Mouse (Mus musculus): Measurements from ENCODE around the gene Ift20. TPM values are rescaled to one million over a fixed set of nuclear protein-coding genes. Genes with fewer than 3 reads are reported as not detected.

The Ift20 gene
- polyA plus RNA-seq, 1 experiment from 2014 or later = 124 TPM

- Histone ChIP-seq H3K27ac (ENCODE audit: low read depth, low read length) (peak within 1 kb of the TSS; percentile 88), H3K9ac (replicated peaks; ENCODE audit: low read depth, low read length) (peak within 1 kb of the TSS; percentile 68)
- under 1% methylated on average over 59 of the region's 60 CpGs for WGBS
Measured at GRCm38 (mm10) chr11:78550168-78551058, 14.3 kb downstream of the Ift20 start, which contains the start of gene Tmem97. Tmem97 (minus strand) TSS chr11:78550777.

GRCm38 (mm10) chr11:78551059-78551398 is 14.9 kb downstream of the Ift20 start:
- peak; percentile 33 for ATAC-seq (ENCODE audit: low read depth)
- Histone ChIP-seq H3K27ac (ENCODE audit: low read depth, low read length) (peak overlapping the region; percentile 88), H3K9me3 (ENCODE audit: control insufficient read depth, low read length) (no peaks in the 10 kb centered on the region), H3K4me1 (ENCODE audit: control insufficient read depth, insufficient read depth, low read length) (peaks cover 12% of the 10 kb centered on the region), H3K4me2 (ENCODE audit: low read depth, low read length) (peak overlapping the region; percentile 85), H3K9ac (replicated peaks; ENCODE audit: low read depth, low read length) (peak overlapping the region; percentile 57), H3K4me3 (ENCODE audit: low read depth, low read length) (peak overlapping the region; percentile 56), H3K27me3 (ENCODE audit: control insufficient read depth, insufficient read depth, low read length) (no peaks in the 10 kb centered on the region), H3K36me3 (ENCODE audit: control insufficient read depth, insufficient read depth, low read length) (no peaks in the 10 kb centered on the region)
- WGBS = 36% methylated on average over 6 of the region's 6 CpGs

More at GRCm38 (mm10) chr11:78550168-78551058, 14.3 kb downstream of the Ift20 start, which contains the start of gene Tmem97:
- peak; percentile 100 for ATAC-seq (ENCODE audit: low read depth)
- no peaks in the 10 kb centered on the region for H3K9me3 ChIP-seq (ENCODE audit: control insufficient read depth, low read length)
- no peaks in the 10 kb centered on the region for H3K36me3 ChIP-seq (ENCODE audit: control insufficient read depth, insufficient read depth, low read length)
- H3K4me2 ChIP-seq (ENCODE audit: low read depth, low read length) = peak within 1 kb of the TSS; percentile 85
- peak within 1 kb of the TSS; percentile 56 for H3K4me3 ChIP-seq (ENCODE audit: low read depth, low read length)
- no peaks in the 10 kb centered on the region for H3K27me3 ChIP-seq (ENCODE audit: control insufficient read depth, insufficient read depth, low read length)
- peaks cover 12% of the 10 kb centered on the region for H3K4me1 ChIP-seq (ENCODE audit: control insufficient read depth, insufficient read depth, low read length)

- Histone ChIP-seq H3K4me2 (ENCODE audit: low read depth, low read length) (no peak overlapping the region), H3K27me3 (ENCODE audit: control insufficient read depth, insufficient read depth, low read length) (no peaks in the 10 kb centered on the region), H3K9me3 (ENCODE audit: control insufficient read depth, low read length) (no peaks in the 10 kb centered on the region), H3K36me3 (ENCODE audit: control insufficient read depth, insufficient read depth, low read length) (no peaks in the 10 kb centered on the region), H3K4me1 (ENCODE audit: control insufficient read depth, insufficient read depth, low read length) (no peaks in the 10 kb centered on the region), H3K4me3 (ENCODE audit: low read depth, low read length) (no peak overlapping the region), H3K9ac (replicated peaks; ENCODE audit: low read depth, low read length) (no peak overlapping the region), H3K27ac (ENCODE audit: low read depth, low read length) (no peak overlapping the region)
- ATAC-seq (ENCODE audit: low read depth) = no peak
- WGBS = 84% methylated on average over 3 of the region's 3 CpGs
Measured at GRCm38 (mm10) chr11:78555623-78556022, 19.5 kb downstream of the Ift20 start.

- H3K27me3 ChIP-seq (ENCODE audit: control insufficient read depth, insufficient read depth, low read length) = no peaks in the 10 kb centered on the region
- no peaks in the 10 kb centered on the region for H3K9me3 ChIP-seq (ENCODE audit: control insufficient read depth, low read length)
- 86% methylated on average over 4 of the region's 4 CpGs for WGBS
- H3K9ac ChIP-seq (replicated peaks; ENCODE audit: low read depth, low read length) = no peak overlapping the region
- H3K27ac ChIP-seq (ENCODE audit: low read depth, low read length) = no peak overlapping the region
- H3K4me1 ChIP-seq (ENCODE audit: control insufficient read depth, insufficient read depth, low read length) = no peaks in the 10 kb centered on the region
- ATAC-seq (ENCODE audit: low read depth) = no peak
- no peak overlapping the region for H3K4me2 ChIP-seq (ENCODE audit: low read depth, low read length)
- H3K4me3 ChIP-seq (ENCODE audit: low read depth, low read length) = no peak overlapping the region
- H3K36me3 ChIP-seq (ENCODE audit: control insufficient read depth, insufficient read depth, low read length) = no peaks in the 10 kb centered on the region
Measured at GRCm38 (mm10) chr11:78556070-78556469, 19.9 kb downstream of the Ift20 start.

- H3K4me3 ChIP-seq (ENCODE audit: low read depth, low read length) = no peak overlapping the region
- H3K9ac ChIP-seq (replicated peaks; ENCODE audit: low read depth, low read length) = no peak overlapping the region
Measured at GRCm38 (mm10) chr11:78557241-78557640, 21.1 kb downstream of the Ift20 start.

GRCm38 (mm10) chr11:78560447-78560846 is 24.3 kb downstream of the Ift20 start:
- Histone ChIP-seq H3K9ac (replicated peaks; ENCODE audit: low read depth, low read length) (no peak overlapping the region), H3K4me3 (ENCODE audit: low read depth, low read length) (no peak overlapping the region), H3K27me3 (ENCODE audit: control insufficient read depth, insufficient read depth, low read length) (no peaks in the 10 kb centered on the region), H3K9me3 (ENCODE audit: control insufficient read depth, low read length) (no peaks in the 10 kb centered on the region), H3K27ac (ENCODE audit: low read depth, low read length) (no peak overlapping the region), H3K36me3 (ENCODE audit: control insufficient read depth, insufficient read depth, low read length) (no peaks in the 10 kb centered on the region; the same call in 1 of the 2 replicates), H3K4me1 (ENCODE audit: control insufficient read depth, insufficient read depth, low read length) (no peaks in the 10 kb centered on the region), H3K4me2 (ENCODE audit: low read depth, low read length) (no peak overlapping the region)
- peak; percentile 49; the same call in 1 of the 2 replicates for ATAC-seq (ENCODE audit: low read depth)
- WGBS = 20% methylated on average over 4 of the region's 4 CpGs

More at GRCm38 (mm10) chr11:78557241-78557640, 21.1 kb downstream of the Ift20 start:
- Histone ChIP-seq H3K9me3 (ENCODE audit: control insufficient read depth, low read length) (no peaks in the 10 kb centered on the region), H3K36me3 (ENCODE audit: control insufficient read depth, insufficient read depth, low read length) (no peaks in the 10 kb centered on the region), H3K27me3 (ENCODE audit: control insufficient read depth, insufficient read depth, low read length) (no peaks in the 10 kb centered on the region), H3K4me2 (ENCODE audit: low read depth, low read length) (no peak overlapping the region), H3K27ac (ENCODE audit: low read depth, low read length) (no peak overlapping the region), H3K4me1 (ENCODE audit: control insufficient read depth, insufficient read depth, low read length) (no peaks in the 10 kb centered on the region)
- ATAC-seq (ENCODE audit: low read depth) = no peak
- WGBS = 60% methylated on average over 8 of the region's 8 CpGs

GRCm38 (mm10) chr11:78566775-78567174 is 30.6 kb downstream of the Ift20 start:
- WGBS = 89% methylated on average over 6 of the region's 6 CpGs
- Histone ChIP-seq H3K27me3 (ENCODE audit: control insufficient read depth, insufficient read depth, low read length) (no peaks in the 10 kb centered on the region), H3K27ac (ENCODE audit: low read depth, low read length) (no peak overlapping the region), H3K36me3 (ENCODE audit: control insufficient read depth, insufficient read depth, low read length) (peaks cover 10% of the 10 kb centered on the region), H3K9ac (replicated peaks; ENCODE audit: low read depth, low read length) (no peak overlapping the region), H3K4me2 (ENCODE audit: low read depth, low read length) (no peak overlapping the region), H3K4me3 (ENCODE audit: low read depth, low read length) (no peak overlapping the region), H3K4me1 (ENCODE audit: control insufficient read depth, insufficient read depth, low read length) (no peaks in the 10 kb centered on the region), H3K9me3 (ENCODE audit: control insufficient read depth, low read length) (no peaks in the 10 kb centered on the region)
- ATAC-seq (ENCODE audit: low read depth) = no peak

GRCm38 (mm10) chr11:78567614-78568013 is 31.5 kb downstream of the Ift20 start:
- Histone ChIP-seq H3K4me3 (ENCODE audit: low read depth, low read length) (no peak overlapping the region), H3K4me2 (ENCODE audit: low read depth, low read length) (no peak overlapping the region), H3K9ac (replicated peaks; ENCODE audit: low read depth, low read length) (no peak overlapping the region), H3K27me3 (ENCODE audit: control insufficient read depth, insufficient read depth, low read length) (no peaks in the 10 kb centered on the region), H3K27ac (ENCODE audit: low read depth, low read length) (no peak overlapping the region), H3K4me1 (ENCODE audit: control insufficient read depth, insufficient read depth, low read length) (no peaks in the 10 kb centered on the region), H3K36me3 (ENCODE audit: control insufficient read depth, insufficient read depth, low read length) (peaks cover 15% of the 10 kb centered on the region), H3K9me3 (ENCODE audit: control insufficient read depth, low read length) (no peaks in the 10 kb centered on the region)
- 94% methylated on average over 6 of the region's 6 CpGs for WGBS
- no peak for ATAC-seq (ENCODE audit: low read depth)

- Histone ChIP-seq H3K27me3 (ENCODE audit: control insufficient read depth, insufficient read depth, low read length) (no peaks in the 10 kb centered on the region), H3K4me1 (ENCODE audit: control insufficient read depth, insufficient read depth, low read length) (no peaks in the 10 kb centered on the region), H3K4me2 (ENCODE audit: low read depth, low read length) (no peak overlapping the region), H3K9me3 (ENCODE audit: control insufficient read depth, low read length) (no peaks in the 10 kb centered on the region), H3K36me3 (ENCODE audit: control insufficient read depth, insufficient read depth, low read length) (peaks cover 15% of the 10 kb centered on the region), H3K9ac (replicated peaks; ENCODE audit: low read depth, low read length) (no peak overlapping the region), H3K4me3 (ENCODE audit: low read depth, low read length) (no peak overlapping the region), H3K27ac (ENCODE audit: low read depth, low read length) (no peak overlapping the region)
- 92% methylated on average over 10 of the region's 10 CpGs for WGBS
- no peak for ATAC-seq (ENCODE audit: low read depth)
Measured at GRCm38 (mm10) chr11:78568827-78569226, 32.7 kb downstream of the Ift20 start.

All from neural tube, embryonic 14.5 days (tissue).